Mouse (Mus musculus): ENCODE measurements around the gene H2afy2.

H2afy2 gene

DNA sequence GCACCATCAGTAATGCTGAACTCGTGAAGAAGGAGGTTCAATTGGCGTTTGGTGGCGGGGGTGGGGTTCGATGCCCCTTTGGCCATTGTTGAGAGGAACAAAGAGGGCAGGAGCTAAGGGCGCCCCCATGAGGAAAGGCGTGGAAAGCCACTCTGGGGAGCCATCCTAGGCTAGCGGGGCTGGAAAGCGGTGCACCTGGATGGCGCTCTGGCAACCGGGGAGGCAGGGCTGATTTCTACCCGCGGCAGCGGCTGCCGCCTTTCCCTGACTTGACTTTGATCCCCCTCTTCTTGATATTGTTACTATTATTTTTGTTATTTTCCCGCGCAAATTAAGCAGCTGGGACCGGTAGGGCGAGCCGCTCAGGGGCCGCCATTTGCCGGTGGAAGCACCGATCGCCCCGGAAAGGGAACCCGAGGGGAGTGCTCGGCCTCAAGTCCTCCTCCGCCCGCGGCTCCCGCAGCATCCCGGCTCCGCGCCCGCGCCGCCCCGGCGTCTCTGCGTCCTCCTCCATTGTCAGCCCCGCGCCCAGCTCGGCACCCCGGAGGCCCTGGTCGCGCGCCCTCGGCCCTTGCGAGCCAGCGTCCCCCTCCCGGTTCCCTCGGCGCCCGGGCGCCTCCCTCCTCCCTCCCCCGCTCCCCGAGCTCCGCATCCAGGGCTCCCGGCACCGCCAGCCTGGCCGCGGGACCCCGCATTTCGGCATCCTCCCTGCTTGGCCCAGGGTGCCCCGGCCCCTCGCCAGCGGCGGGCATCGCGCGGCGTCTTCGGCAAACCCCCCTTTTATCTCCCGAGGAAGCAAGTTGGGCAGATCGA lies 942 bp downstream of the H2afy2 start:
- no peak for DNase-seq (ENCODE audit: low spot score)

DNA sequence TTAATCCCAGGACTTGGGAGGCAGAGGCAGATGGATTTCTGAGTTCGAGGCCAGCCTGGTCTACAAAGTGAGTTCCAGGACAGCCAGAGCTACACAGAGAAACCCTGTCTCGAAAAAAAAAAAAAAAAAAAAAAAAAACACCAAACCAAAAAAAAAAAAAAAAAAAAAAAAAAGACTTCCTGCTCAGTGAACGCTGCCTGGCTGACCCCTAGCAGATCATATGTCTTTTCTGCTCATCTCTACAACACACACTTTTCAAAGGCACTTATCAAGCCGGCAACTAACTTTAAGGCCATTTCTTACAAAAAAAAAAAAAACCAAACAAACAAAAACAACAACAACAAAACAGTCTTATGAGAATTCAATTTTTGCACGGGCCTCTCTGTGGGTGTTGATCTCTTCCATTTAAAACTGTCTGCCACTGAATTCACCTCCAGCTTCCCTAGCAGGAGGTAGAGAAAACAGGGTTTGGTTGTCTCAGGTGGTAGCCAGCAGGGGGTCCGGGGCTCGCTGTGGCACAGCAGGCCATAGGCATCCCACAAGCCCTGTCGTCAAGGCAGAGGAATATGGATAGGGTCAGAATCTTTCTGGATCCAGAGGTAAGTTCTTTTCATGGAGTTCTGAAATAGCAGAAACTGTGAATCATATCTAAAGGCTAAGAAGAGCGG lies 2.4 kb downstream of the H2afy2 start:
- no peak for DNase-seq (ENCODE audit: low spot score)

DNA sequence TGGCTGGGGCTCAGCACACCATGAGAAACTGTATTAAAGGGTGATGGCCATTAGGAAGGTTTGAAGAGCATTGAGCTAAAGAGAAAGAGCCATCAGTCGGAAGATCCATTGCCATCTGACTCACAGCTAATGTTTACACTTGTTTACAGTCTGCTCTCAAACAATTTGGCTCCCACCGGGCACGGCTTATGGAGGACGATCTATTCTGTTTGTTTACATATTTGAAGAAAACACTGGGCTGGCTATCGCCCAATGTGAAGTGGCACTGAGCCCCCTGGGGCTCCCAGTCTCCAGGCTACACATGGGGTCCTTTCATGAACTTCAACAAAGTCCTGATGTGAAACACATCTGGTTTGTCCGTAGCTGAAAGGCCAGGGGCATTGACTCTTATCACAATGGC lies 17.1 kb downstream of the H2afy2 start:
- no peak for DNase-seq (ENCODE audit: low spot score)

DNA sequence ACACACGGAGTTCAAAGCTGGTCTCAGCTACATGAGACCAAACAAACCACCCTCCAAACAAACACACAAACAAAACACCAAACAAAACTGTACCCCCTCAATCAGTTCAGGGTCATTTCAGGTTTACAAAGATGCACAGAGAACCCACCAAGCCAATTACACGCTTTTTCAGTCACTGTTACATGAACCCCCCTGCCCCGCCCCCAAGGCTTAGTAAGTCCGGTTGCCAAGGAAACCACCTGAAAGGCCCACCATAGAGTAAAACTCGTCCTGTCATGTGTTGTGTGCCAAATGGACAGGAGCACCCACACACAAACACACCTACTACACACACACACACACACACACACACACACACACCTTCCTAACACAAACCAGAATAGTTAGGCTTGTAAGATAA lies 18.4 kb downstream of the H2afy2 start:
- DNase-seq (ENCODE audit: low spot score), result no peak

DNA sequence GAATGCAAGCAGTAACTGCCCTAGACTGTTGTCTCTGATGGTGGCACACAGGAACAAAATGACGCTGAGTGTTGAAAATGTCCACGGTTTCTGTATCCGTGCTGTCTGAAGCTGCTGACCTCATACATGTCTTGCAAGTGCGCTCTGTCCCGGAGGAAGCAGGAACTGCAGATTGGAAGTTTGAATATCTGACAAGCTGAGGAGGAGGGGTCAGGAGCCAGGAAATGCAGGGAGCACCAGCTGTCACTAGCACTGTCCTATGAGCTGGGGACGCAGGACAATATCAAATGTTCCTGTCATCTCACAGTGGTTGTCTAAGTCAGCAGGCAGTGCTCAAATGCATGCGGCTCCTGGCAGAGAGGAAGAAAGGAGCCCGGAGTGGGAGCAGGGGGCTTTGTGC lies 19.3 kb downstream of the H2afy2 start:
- DNase-seq (ENCODE audit: low spot score), result no peak

DNA sequence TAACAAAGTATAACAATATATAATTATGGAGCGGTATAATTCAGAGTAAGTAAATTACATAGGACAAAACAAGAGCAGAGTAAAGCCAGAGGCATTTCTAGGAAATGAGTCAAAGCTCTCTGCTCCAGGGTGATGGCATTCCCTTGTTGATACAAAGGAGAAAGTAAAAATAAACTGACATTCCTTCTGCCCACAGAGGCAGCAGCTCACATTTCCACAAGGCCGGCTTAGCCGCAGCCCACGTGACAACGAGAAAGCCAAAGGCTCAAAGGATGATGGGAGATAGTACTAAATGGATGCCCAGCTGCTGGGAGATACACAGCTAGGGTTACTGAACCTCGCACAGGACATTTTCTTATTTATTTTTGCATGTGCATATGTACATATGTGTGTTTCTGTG lies 24.1 kb downstream of the H2afy2 start:
- DNase-seq (ENCODE audit: low spot score), result no peak

DNA sequence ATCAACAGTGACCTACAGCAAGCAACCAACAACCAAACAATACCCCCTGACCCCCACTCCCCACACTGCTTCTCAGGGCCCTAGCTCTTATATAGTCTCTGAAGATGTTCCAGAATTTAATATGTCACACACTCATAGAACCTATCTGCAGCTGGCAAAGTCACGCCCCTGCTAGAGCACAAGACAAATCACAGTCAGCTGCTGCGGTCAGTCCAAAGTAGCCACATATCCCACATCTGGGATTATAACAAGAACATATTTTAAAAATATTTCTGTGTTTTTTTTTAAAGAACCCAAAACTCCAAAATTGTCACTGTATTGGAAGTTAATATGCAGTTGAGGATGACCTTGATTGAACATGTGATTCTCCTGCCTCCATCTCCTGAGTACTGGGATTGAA lies 25.0 kb downstream of the H2afy2 start:
- no peak for DNase-seq (ENCODE audit: low spot score)

DNA sequence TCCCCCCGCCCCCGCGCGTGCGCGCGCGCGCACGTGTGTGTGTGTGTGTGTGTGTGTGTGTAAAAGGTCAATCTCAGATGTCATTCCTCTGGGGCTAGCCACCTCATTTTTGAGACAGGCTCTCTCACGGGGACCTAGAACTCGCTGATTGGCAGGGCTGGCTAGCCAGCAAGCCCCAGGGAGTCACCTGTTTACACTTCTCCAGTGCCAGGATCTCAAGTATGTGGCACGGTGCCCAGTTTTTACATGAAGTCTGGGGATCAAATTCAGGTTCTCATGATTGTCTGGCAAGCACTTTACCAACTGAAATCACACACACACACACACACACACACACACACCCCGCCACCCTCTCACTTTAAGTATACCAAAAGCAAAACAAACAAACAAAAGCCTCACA lies 26.9 kb downstream of the H2afy2 start:
- DNase-seq (ENCODE audit: low spot score), result no peak

DNA sequence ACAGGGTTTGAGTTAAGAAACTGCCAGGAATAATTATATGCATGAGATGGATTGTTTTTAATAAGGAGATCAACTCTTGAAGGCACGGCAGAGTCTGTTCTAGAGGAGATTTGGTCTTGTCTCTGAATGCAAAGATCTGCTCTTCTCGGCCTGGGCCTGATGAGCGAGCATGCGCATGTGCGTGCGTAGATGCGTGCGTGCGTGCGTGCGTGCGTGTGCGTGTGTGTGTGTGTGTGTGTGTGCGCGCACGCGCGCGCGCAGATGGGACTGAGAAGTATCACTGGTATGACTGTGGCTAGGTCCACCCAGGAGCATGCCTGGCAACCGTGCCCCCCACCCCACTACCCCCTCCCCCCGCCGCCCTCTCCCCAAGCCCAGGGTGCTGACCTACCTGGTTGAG lies 30.9 kb downstream of the H2afy2 start:
- DNase-seq (ENCODE audit: low spot score), result no peak

DNA sequence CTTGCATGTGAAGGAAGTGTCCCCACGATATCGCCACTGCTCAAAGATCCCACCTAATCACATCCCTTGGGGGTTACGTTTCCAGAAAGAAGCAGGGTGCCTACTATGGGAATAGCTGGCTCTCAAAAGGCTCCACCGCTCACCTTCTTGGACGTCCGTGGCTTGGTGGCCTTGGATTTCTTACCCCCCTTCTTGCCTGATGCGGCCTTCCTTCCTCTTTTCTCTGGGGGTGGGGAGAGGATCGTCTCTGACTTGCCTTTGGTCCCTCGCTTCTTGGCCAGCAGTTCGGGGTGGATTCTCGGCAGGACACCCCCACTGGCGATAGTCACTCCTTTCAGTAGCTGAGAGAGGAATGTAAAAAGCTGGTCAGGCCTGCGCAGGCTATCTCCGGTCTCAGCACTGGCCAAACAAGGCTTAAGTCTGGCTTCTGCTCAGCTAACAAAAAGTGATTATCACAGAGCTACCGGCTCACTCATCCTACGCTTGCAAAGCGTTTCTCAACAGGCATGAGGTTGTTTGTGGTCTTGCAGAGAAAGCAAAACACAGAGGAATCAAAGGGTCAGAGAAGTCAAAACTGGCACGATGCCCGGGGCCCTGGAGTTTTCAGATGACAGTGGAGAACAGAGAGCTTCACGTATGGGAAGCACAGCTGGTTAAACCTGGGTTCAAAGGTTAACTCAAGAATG lies 32.3 kb downstream of the H2afy2 start:
- peak; percentile 13 for DNase-seq (ENCODE audit: low spot score)

DNA sequence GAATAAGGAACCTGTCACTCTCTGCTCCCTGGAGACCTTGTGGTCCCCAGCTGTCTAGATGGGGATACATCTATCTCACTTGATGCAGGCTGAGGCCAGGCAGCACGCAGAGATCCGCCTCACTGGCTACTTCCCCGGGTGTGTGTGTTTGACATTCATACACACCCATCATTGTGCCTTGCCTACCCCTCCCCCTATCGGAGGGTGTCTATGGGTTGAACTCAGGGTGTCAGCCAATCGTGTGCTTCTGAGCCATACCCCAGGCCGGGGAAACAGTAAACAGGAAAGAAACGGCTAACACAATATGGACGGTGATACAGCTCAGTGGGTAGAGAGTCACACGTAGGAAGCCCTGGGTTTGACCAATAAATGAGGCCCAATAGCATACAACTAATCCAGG lies 33.9 kb downstream of the H2afy2 start:
- no peak for DNase-seq (ENCODE audit: low spot score)

DNA sequence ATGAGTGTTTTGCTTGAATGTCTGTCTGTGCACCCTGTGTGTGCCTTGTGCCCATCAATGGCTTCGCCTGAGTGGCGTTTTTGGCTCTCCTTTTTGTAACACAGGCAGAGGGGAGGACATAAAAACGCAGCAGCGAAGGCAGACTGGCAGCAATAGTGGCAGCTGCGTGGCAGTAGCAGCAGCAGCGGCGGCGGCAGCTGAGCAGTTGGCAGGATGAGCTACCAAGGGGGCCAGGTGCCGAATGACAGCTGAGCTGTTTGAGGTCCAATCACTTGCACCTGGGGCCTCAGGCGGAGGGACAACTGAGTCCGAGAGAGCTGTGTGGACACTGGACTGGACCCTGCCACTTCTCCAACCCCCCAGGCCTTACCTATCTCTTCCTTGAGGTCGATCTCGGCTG lies 36.6 kb downstream of the H2afy2 start:
- DNase-seq (ENCODE audit: low spot score), result no peak

DNA sequence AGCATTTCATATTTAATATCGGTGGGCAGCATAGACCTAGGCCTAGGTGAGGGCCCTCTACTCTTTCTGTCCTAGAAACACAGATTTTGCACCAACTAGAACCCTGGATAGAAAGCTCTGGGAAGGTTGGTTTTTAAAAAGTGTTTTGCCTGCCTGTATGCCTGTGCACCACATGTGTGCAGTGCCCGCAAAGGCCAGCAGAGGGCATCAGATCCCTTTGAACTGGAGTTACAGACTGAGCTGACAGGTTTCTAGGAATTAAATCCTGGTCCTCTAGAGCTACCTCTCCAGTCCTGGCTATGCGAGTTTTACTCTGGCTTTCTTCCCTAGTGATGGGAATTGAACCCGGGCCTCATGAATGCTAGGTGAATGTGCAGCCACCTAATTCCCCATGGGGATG lies 38.8 kb downstream of the H2afy2 start:
- DNase-seq (ENCODE audit: low spot score), result no peak

DNA sequence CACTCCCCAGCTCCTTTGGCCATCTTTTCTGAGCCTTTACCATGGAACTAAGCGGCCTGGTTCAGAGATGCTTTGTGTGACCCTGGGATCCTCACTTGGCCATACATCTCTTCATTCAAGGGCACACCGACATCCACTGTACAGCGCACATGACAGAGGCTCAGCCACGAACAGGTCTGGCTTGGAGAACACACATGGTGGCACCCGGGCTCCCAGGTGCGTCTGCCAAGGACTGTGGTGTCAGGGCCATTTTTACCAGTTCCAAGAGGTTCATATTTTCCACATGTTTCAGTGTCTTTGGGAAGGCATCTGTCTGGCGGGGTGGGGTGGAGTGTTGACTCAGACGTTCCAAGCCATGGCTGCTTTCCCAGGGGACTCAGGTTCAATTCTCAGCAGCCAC lies 41.6 kb downstream of the H2afy2 start:
- DNase-seq (ENCODE audit: low spot score), result no peak

DNA sequence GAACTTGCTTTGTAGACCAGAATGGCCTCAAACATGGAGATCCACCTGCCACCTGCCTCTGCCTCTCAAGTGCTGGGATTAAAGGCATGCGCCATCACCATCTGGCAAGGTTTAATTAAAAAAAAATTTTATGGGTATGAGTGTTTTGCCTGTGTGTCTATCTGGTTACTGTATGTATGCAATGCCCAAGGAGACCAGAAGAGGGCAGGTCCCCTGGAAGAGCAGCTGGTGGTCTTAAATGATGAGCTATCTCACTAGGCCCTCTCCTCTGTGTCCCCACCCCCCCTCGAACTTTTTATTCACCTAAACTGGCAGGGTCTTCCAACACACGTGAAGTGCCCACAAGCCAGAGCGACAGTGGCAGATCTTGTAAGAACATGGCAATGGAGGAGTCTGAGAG lies 42.1 kb downstream of the H2afy2 start:
- DNase-seq (ENCODE audit: low spot score), result no peak

DNA sequence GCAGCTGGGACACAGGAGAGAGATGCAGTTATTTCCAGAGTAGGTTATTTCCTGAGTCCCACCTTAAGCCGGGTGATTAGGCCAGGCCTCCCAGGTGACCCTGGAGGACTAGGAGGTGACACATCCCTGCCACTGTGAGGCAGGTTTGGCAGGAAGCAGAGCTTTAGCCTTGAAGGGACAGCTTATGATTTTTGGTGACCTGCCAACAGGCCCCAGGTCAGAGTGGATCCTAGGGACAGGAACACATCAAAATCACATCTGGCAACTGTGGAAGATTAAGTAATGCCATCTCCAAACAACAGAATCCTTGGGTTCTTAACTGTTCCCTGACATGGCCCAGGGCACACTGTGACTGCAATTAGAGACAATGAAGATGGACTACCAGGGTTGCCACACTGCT lies 42.6 kb downstream of the H2afy2 start:
- DNase-seq (ENCODE audit: low spot score), result no peak

DNA sequence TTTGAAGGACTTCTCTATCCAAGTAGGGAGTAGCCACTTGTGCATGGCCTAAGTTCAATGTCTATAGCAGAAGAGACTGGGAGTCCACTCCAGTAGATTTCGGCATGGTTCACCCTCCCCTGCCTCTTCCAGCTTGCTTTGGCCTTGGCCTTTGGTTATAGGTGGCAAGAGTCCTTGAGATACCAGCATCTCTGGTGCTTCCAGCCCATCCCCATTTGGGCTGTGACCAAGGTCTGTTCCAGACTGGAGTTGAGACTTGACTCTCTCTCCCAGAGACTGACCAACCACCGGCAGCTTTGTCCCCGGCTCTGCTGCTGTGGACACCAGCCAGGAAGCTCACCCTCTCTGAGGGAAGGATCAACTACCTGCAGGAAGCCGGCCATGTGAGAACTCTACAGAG lies 45.8 kb downstream of the H2afy2 start:
- no peak for DNase-seq (ENCODE audit: low spot score)

DNA sequence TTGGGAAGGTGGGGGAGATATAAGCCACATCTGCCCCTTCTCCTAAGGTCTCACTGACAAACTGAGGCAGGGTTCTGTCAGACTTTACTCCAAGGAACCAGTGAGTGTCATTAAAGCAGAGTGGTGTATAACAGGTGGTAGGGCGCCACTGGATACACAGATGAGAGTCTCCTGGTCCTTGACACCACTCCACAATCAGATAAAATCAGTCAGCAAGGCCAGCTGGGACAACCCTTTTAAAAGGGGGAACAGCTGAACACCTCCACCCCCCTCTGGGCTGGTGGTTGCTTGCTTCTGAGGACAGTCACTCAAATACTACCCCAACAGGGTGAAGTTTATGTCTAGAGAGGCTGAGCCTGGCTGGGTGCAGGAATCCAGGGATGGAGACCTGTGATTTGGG lies 46.4 kb downstream of the H2afy2 start:
- DNase-seq (ENCODE audit: low spot score), result no peak

DNA sequence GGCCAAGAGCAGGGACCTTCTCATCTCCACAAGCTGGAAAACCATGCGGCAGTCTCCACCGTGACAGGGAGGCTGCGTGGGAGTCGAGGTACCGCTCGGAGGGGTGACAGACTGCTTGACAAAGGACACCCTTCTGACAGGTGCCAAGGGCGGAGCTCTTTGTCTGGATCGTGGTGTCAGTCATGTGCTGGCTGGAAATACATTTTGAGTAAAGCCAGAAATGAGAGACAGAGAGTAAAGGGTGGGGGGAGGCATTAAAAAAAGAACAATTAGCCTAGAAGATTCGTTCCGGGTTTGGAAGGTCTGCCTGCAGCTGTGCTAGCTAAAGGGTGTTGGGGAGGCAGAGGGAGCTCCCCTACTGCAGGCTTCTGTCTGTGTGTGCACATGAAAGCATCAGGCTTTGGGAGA lies 47.3 kb downstream of the H2afy2 start:
- no peak for DNase-seq (ENCODE audit: low spot score)

DNA sequence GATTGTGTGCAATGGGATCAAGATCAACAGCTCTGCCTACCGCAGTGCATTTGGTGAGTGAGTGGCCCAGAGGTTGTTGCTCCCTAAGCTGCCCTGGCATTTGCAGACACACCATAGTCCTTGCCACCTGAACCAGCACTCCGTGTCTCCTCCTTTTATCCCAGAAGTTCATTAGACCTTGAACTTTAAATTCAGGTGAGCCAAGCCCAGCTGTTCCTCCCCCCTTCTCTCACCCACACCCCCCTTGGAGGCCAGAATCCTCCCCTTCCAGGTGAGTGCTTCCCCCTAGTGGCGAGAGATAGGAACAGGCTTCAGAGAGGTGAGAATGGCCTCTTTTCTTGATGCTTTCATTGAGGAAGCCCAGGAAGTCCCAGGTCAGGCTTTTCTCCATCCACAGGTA lies 49.6 kb downstream of the H2afy2 start:
- peak; percentile 51 for DNase-seq (ENCODE audit: low spot score)

DNA sequence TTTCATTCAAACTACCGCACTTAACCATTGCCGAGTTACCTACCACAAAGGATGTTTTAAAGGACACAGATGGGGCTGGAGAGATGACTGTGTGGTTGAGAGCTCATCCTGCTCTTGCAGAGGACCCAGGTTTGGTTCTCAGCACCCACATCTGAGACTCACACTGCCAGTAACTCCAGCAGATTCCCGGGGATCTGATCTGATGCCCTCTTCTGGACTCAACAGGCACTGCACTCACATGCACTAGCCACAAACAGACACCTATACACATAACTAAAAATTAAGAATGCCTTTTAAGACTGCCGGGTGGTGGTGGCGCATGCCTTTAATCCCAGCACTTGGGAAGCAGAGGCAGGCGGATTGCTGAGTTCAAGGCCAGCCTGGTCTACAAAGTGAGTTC lies 53.8 kb downstream of the H2afy2 start:
- DNase-seq (ENCODE audit: low spot score), result no peak

DNA sequence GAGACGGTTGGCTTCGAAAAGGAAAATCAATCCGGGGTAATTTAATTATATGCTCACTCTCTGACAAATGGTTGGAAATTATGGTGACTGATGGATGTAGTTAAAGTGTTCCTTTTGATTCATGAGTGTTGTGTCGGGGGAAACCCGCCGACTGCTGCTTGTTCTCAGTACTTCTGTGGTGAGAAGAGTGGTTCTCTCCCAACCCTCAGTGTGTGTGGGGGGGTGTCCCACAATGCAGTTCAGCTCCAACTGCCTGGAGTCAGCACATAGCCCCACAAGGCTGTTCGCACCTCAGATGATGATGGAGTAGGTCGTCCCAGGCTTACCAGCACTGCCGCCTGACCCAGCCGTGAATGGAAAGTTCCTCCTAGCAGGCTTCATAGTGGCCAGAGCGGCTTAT lies 54.8 kb downstream of the H2afy2 start:
- peak; percentile 37 for DNase-seq (ENCODE audit: low spot score)

DNA sequence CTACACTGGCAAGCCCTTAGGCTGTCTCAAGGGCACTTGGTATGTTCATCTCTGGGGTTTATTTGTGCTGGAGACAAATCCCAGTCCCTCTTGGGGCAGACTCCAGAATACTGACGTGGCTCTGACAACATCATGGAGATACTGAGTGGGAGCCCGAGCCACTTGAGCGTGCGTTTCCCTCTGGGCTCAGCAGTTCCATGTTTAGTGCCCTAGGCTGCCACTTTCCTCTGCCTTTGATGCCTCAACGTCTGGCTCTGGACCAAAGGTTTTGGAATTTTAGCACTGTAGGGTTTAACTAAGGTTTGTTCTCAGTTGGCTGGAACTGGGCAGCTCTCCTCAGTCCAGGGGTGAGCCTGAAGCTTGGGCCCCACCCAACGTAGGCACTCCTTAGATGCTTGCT lies 60.7 kb downstream of the H2afy2 start:
- DNase-seq (ENCODE audit: low spot score), result no peak

Data from MN1 (cell line).